Mouse (Mus musculus): Measurements from ENCODE around the gene Klk8. TPM values are rescaled to one million over a fixed set of nuclear protein-coding genes. Genes with fewer than 3 reads are reported as not detected.

Klk8 gene
- total RNA-seq, 2 experiments from 2014 or later: 22.3 to 27.7 TPM

DNA sequence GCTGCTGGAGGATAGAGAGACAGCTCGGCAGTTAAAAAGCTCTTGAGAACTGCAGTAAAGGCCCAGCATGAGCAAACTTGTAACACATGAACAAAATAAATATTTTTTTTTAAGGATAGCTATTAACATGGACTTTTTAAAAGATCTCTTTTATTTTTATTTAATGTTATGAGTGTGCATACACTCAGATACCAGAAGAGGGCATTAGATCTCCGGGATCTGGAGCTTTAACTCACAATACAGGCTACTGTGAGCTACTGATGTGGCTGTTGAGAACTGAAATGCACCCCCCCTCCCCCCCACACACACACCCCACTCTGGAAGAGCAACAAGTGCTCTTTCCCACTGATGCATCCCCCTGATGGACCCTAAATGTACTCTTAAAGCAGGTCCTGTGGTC lies 8.1 kb upstream of the Klk8 start:
- DNase-seq (ENCODE audit: low spot score in 2 of 2): no peak

DNA sequence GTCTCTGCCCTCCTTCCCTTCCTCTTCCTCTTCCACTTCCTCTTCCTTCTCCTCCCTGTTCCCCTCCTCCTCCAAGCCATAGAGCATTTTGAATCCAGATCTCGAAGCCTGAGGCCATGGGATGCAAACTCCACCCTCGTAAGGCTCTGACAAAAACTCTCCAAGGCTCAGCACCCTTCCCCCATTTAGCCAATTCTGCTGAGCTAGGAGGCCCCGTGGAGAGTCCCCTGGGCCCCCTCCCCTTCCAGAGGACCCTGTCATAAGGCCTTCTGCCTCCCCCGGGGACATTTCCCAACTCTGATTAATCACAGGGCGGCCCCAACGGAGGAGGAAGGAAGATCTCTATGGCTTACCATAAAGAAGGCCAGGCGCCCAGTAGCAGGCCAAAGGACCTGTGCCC lies 5.8 kb upstream of the Klk8 start, which contains the start of gene Klk9:
Klk9 (plus strand) TSS at position 301 of the 400 bp plus-strand sequence.
- DNase-seq (ENCODE audit: low spot score in 2 of 2): no peak

DNA sequence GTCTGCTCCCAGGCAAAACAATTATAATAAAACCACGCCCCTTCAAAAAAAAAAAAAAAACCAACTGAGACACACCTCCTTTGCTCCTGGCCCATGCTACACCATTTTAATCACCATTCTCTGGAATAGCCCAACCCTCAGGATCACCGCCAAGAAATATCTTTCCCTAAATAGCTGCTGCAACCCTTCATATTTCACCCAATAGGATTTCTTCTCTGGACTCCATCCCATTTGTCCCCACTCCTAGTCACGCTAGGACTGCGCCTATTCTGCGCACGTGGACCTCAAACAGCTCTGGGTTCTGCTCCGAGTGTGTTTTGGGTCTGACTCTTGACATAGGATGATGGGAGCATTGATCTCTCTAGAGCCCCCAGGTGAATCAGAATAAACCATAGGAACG lies 1.0 kb upstream of the Klk8 start:
- DNase-seq (ENCODE audit: low spot score in 2 of 2): no peak

DNA sequence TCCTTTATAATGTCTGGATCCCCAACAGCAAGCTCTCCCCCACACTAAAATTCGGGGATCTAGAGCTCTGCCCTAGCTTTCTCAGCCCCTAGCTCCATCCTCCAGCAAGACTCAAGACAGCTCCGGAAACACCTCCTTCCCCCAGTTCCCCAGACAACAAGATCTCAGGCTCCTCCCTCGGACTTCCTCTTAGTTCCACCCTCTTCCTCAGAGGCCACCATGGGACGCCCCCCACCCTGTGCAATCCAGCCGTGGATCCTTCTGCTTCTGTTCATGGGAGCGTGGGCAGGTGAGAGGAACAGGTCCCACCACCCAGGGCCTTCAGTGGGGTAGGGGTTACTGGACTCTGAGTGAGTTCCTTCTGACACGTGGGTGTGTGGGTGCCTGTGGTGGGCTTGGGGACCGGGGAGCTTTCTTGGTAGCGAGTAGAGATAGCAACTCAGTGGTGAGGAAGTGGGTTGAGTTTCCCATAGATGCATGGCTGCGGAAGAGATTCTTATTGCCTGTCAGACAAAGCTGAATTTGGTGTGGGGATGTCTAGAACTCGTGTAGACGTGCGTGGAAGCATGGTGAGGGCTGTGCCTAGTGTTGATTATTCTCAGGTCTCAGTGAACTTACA lies 576 bp downstream of the Klk8 start:
- no peak for DNase-seq (ENCODE audit: low spot score in 2 of 2)

DNA sequence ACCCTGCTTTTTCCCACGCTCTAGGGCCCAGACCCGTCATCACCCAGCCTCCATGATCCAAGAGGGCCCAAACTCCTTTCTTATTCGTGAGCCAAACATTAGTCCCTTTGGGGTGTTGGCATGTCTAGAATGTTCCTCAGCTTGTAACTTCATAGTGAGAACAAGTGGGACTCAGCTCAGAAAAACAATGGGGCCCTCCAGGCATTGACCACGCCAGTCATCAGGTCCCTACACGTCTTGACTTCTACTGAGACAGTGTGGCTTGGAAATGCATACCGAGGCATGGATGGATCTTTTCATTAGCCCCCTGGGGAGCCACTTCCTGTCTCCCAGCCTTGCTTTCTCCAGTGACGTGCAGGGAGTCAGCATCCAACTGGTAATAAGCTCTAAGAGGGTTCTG lies 2.5 kb downstream of the Klk8 start:
- DNase-seq (ENCODE audit: low spot score in 2 of 2): no peak

DNA sequence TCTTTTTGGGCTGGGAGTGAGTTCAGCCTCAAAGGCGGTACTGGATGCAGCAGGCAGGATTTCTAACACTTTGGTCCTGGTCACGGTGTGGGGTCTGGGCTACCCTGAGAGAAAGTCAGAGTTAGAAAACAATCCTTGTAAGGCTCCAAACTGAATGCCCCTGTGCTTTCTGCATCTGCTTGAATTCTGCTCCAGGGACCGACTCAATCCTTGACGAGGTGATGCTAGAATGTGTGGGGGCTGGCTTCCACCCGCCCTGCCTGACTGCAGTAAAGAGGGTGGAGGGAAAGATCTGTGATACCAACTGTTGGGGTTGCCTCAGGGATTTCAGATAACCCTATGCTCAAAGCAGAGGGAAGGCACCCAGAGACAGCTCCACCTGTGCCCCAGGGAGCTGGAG lies 13.6 kb downstream of the Klk8 start, which contains the start of gene Klk7:
Klk7 (plus strand) TSS at position 301 of the 400 bp plus-strand sequence.
- no peak for DNase-seq (ENCODE audit: low spot score in 2 of 2)

DNA sequence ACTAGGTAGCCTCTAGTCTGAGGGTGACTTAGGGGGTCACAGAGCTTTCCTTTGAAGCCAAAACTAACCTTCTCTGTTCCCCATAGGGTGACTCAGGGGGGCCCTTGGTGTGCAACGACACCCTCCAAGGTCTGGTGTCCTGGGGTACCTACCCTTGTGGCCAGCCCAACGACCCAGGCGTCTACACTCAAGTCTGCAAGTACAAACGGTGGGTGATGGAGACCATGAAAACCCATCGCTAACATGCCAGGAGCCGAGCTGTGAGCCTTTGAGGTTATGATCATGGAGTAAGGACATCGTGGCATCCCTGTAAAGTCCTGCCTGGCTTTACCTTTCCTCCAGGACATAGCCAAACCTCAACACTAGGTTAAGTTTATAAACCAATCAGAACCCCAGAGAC lies 17.8 kb downstream of the Klk8 start:
- DNase-seq (ENCODE audit: low spot score in 2 of 2): no peak

DNA sequence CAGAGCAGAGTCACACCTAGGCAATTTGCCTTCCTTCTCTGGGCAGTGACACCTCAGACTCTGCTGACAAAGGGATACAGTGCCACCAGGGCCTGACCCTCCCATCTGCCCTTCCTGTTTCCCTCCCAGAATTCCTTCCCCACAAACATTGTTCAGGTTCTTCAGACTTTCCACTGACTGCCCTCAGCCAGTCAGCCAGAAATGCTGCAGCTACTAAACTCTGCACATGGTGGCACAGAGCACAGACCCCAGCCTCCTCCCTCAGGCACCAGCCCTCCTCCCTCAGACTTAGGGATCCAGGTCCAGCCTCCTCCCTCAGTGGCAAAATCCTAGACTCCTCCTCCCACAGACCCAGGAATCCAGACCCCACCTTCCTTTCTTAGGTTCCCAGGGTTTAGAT lies 19.4 kb downstream of the Klk8 start:
- no peak for DNase-seq (ENCODE audit: low spot score in 2 of 2)

DNA sequence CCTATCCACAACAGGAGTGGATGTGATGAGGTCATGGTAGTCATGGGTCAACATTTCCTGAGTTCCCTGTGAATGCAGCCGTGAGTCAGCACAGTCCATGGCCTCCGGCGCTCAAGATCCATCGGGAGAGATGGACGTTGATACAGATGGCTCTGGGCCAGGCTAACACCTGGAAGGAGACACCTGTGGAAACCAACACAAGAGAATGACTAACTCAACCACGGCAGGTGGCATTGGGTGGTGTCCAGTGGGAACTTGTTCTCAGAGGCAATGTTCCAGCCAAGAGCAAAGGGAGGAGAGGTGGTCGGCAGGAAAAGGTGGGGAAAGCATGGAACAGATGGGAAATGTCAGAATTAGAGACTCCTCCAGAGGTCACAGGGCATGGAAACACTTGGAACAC lies 24.2 kb downstream of the Klk8 start:
- DNase-seq (ENCODE audit: low spot score in 2 of 2): no peak

DNA sequence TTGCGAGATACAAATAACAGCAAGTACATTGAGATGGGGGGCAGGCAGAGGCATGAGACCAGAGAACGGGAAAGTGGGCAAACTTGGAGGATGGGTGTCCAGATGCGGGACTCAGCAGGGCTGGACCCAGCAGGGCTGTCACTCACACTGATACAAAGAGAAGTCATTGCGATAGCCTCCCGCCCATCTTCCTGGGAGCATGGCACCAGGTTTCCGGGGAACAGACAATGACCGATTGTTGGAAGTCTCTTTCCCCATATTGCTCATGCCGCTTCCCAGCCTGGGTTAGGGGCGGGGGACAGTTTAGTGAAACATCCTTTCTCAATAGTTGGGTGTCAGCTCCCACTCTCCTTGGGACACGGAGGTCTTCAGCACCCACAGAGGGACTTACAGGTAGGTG lies 26.8 kb downstream of the Klk8 start, which contains the start of gene Klk6:
Klk6 (plus strand) TSS at position 301 of the 400 bp plus-strand sequence.
- DNase-seq (ENCODE audit: low spot score in 2 of 2): no peak

DNA sequence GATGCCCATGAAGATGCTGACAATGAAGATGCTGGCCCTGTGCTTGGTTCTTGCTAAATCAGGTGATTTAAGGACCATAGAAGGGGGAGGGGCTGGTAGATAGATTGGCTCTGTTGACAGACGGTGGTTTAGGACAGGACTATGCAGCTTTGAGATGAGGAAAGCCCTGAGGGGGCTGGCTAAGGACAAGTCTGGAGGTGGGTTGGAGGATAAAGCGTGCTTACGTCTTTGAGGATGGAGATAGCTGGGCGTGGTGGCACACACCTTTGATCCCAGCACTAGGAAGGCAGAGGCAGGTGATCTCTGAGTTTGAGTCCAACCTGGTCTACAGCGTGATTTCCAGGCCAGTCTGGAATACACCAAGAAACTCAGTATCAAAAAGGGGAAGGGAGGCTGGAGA lies 28.7 kb downstream of the Klk8 start:
- no peak for DNase-seq (ENCODE audit: low spot score in 2 of 2)

DNA sequence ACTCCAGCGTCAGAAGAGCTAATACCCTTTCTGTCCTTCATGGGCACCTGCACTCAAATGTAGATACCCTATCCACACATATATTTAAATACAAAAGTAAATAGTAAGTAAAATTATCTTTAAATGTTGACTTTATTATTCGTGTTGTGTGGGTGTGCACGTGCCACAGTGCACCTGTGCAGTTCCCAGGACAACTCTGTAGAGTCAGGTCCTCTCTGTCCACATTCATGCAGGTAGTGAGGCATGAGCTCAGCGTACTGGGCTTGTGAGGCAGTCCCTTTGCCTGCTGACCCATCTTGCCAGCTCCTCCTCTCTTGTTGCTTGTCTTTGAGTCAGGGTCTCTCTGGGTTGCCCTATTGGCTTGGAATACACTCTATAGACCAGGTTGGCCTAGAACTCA lies 30.3 kb downstream of the Klk8 start:
- DNase-seq (ENCODE audit: low spot score in 2 of 2): no peak

DNA sequence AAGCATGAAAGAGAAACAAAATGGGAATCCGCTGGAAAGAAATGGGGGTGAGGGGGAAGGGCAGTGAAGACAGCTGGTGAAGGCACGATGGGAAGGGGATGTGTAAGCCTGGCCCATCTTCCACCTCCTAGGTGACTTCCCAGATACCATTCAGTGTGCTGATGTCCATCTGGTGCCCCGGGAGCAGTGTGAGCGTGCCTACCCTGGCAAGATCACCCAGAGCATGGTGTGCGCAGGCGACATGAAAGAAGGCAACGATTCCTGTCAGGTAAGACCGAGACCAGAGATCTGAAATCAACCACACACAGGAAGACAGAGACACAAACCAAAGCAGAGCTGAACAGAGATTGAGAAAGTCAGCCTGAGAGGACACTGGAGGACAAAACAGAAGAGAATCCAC lies 31.6 kb downstream of the Klk8 start:
- no peak for DNase-seq (ENCODE audit: low spot score in 2 of 2)

DNA sequence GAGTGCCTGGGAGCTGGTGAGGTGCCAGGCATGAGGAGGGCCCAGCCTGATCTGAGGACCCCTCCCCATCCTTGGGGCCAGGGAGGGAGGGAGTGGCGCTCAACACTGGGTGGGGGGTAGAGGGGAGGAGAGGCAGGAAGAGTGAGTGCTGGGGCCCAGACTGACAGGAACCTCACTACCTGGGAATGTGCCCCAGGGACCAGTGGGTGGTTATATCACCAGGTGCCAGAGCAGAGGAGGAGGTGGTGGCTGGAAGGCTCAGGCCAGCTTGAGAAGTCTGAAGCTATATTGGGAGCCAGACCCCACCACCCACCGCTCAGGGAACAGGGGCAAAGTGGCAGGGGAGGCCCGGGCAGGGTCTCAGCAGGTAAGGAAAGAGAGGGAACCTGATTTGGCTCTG lies 44.3 kb downstream of the Klk8 start, which contains the start of gene Klk5:
Klk5 (plus strand) TSS at position 271 of the 400 bp plus-strand sequence.
- DNase-seq (ENCODE audit: low spot score in 2 of 2): no peak

DNA sequence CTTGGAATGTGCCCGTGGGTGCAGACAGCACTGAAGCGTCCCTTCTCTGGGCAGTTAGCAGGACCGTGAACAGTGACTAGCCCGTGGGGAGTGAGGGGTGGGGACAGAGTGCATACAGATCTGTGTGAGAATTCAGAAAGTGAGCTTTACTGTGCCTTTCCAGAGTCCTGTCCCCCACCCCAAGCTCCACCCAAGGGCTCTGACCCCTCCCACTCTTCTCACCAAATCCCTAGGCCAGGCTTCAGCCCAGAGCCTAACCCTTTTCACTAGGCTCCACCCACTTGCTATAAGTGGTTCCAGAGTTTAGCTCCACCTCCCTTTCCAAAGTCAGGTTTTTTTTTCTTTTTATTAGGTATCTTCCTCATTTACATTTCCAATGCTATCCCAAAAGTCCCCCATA lies 46.4 kb downstream of the Klk8 start:
- DNase-seq (ENCODE audit: low spot score in 2 of 2): no peak

DNA sequence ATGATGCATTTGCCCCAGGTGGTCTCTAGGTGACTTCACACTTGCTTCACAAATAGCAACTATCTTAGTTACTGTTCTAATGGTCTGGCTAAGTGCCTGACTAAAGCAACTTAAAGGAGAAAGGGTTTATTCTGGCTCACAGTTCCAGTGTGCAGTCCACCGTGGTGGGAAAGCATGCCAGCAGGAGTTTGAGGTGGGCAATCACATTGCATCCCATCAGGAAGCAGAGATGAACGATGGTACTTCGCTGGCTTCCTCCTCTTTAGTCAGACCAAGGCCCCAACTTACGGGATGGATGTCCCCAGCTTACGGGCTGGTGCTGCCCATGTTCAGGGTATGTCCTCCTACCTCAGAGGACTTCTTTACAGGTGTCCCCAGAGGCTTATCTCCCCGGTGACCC lies 54.2 kb downstream of the Klk8 start:
- no peak for DNase-seq (ENCODE audit: low spot score in 2 of 2)

Other genes starting within 250 kb of the Klk8 start
- gene Zfp658, start 235.3 kb upstream of the Klk8 start, total RNA-seq (2021): 1 to 10 TPM; 5.5 to 6.9 TPM
- 10 to 100 TPM; 18.5 to 19.1 TPM for gene Zfp719, start 218.0 kb upstream of the Klk8 start, total RNA-seq (2021)
- under 1 TPM in 1 of 2 experiments, not detected in 1; 0.15 TPM for gene Zfp819, start 190.4 kb upstream of the Klk8 start, total RNA-seq (2021)
- under 1 TPM in 1 of 2 experiments, not detected in 1; 0.15 TPM for gene Ceacam18, start 162.9 kb upstream of the Klk8 start, total RNA-seq (2021)
- gene Siglece, start 137.4 kb upstream of the Klk8 start, total RNA-seq (2021): 1 to 10 TPM; 1.2 to 1.5 TPM
- gene Ctu1, start 125.6 kb upstream of the Klk8 start, total RNA-seq (2021): 10 to 100 TPM; 10.5 to 10.6 TPM
- gene Klk14, start 107.2 kb upstream of the Klk8 start, total RNA-seq (2021): not detected
- gene Klk13, start 85.0 kb upstream of the Klk8 start, total RNA-seq (2021): not detected
- gene Klk12, start 28.7 kb upstream of the Klk8 start, total RNA-seq (2021): not detected
- not detected for gene Klk11, start 23.0 kb upstream of the Klk8 start, total RNA-seq (2021)
- gene Klk10, start 16.5 kb upstream of the Klk8 start, total RNA-seq (2021): 1 to 10 TPM; 1.2 to 1.5 TPM
- not detected for gene Klk9, start 5.7 kb upstream of the Klk8 start, total RNA-seq (2021)
- gene Klk7, start 13.7 kb downstream of the Klk8 start, total RNA-seq (2021): under 1 TPM; 0.32 to 0.33 TPM
- 1 to 10 TPM in 1 of 2 experiments, under 1 TPM in 1; 0.89 to 1.0 TPM for gene Klk6, start 26.9 kb downstream of the Klk8 start, total RNA-seq (2021)
- gene Klk5, start 44.4 kb downstream of the Klk8 start, total RNA-seq (2021): not detected
- gene Klk4, start 83.6 kb downstream of the Klk8 start, total RNA-seq (2021): not detected
- not detected for gene Klk15, start 136.2 kb downstream of the Klk8 start, total RNA-seq (2021)
- gene Klk1b8, start 153.1 kb downstream of the Klk8 start, total RNA-seq (2021): not detected
- not detected for gene Klk1b1, start 169.2 kb downstream of the Klk8 start, total RNA-seq (2021)
- gene Klk1b9, start 178.5 kb downstream of the Klk8 start, total RNA-seq (2021): not detected
- gene Klk1b11, start 198.3 kb downstream of the Klk8 start, total RNA-seq (2021): not detected
- gene Klk1b26, start 214.6 kb downstream of the Klk8 start, total RNA-seq (2021): not detected